Mouse (Mus musculus): ENCODE measurements around the gene Sntb2. TPM values are rescaled to one million over a fixed set of nuclear protein-coding genes. Genes with fewer than 3 reads are reported as not detected.

Gene Sntb2
- total and polyA plus RNA-seq, 2 experiments from 2014 or later = 6.0 to 7.3 TPM

DNA sequence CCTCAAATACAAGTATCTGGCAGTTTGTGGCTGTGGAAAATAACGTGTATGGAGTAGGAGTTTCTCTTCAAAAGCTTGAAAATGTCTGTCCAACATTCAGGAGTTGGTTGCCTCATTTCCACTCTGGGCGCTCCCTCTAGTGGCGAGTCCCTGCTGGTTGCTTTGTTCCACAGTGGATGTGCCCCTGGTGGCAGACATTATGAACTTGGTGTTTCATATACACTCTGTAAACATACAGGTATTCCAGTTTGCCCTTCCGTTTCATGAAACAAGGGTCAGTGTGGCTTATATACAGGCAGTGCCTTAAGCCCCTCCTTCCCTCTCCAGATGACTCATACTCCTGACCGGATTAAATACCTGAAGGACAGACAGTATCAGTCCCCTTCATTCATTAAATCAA, 67.0 kb downstream of the Sntb2 start:
- Histone ChIP-seq H3K36me3 (ENCODE audit: insufficient read depth, low read length) (no peaks in the 10 kb centered on the region), H3K27ac (no peak overlapping the region), H3K9ac (replicated peaks; ENCODE audit: low read length) (no peak overlapping the region), H3K27me3 (ENCODE audit: insufficient read depth, low read length) (no peaks in the 10 kb centered on the region), H3K9me3 (ENCODE audit: low read length) (no peaks in the 10 kb centered on the region), H3K4me1 (ENCODE audit: insufficient read depth, low read length) (no peaks in the 10 kb centered on the region), H3K4me3 (ENCODE audit: low read length) (no peak overlapping the region), H3K4me2 (ENCODE audit: low read depth, low read length) (no peak overlapping the region)
- peak; percentile 100 for TF ChIP-seq CTCF (IDR thresholded peaks at IDR 0.05; ENCODE audit: low read depth)
- DNase-seq (ENCODE audit: low spot score) (peak; percentile 93), ATAC-seq (peak; percentile 87)
- WGBS = 34% methylated on average over 5 of the region's 5 CpGs

DNA sequence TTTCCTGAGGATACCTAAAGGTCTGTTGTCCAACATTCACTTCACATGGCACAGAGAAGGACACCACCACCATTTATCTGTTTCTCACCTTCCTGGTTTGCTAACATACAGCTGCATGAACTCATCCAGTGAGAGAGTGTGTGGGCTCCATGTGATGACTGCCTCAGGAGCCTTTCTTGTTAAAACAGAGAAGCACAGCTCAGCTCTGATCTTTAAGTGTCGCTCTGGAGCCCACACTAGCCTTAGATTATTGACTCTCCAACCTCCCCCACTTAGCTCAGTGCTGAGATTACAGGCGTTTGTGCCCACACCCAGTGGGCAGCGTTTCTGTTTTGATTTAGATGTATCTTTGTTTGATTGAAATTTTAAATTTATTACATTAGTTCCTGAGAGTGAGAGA, 72.2 kb downstream of the Sntb2 start:
- Histone ChIP-seq H3K27ac (no peak overlapping the region), H3K4me2 (ENCODE audit: low read depth, low read length) (no peak overlapping the region), H3K4me3 (ENCODE audit: low read length) (no peak overlapping the region), H3K4me1 (ENCODE audit: insufficient read depth, low read length) (no peaks in the 10 kb centered on the region), H3K27me3 (ENCODE audit: insufficient read depth, low read length) (no peaks in the 10 kb centered on the region), H3K36me3 (ENCODE audit: insufficient read depth, low read length) (no peaks in the 10 kb centered on the region), H3K9ac (replicated peaks; ENCODE audit: low read length) (no peak overlapping the region), H3K9me3 (ENCODE audit: low read length) (no peaks in the 10 kb centered on the region)
- no peak for ATAC-seq
- 90% methylated on average over 3 of the region's 3 CpGs for WGBS
- DNase-seq (ENCODE audit: low spot score) = no peak
- TF ChIP-seq CTCF (IDR thresholded peaks at IDR 0.05; ENCODE audit: low read depth) = no peak

DNA sequence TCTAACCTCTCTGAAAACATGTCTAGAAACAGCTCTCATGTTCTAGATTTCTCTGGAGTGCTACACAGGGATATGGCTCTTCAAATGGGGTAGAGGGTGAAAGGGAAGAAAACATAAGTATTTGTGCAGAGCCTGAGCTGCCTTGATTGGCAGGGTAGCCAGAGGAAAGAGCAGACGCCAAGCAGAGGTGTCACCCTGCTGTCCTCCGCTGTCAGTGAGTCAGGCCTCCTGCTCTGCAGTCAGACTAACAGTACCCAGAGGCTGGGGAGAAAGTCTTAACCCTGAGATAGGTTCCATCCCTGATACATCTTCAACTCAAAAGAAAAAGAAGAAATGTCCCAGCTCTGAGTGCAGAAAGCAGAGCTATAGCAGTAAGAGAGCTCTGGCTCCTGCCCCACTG, 77.1 kb downstream of the Sntb2 start:
- 73% methylated on average over 2 of the region's 2 CpGs for WGBS
- H3K9me3 ChIP-seq (ENCODE audit: low read length) = no peaks in the 10 kb centered on the region
- no peak for ATAC-seq

DNA sequence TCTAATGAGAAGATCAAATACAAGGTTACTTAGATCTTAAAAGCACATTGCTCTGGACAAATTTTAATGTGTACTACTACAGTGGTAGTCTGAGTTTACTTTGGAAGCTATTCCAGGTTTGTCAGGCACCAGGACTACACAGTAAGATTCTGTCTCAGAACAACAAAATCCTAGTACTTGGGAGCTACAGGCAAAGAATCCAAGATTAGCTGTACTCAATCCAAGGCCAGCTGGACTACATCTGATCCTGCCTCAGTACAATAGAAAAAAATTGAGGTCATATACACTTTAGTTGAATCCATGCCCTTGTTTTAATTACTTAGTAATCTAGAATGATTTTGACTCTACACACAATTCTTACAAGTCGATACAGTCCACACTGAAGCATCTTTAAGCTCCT, 79.4 kb downstream of the Sntb2 start:
- no peaks in the 10 kb centered on the region for H3K4me1 ChIP-seq (ENCODE audit: insufficient read depth, low read length)
- H3K9ac ChIP-seq (replicated peaks; ENCODE audit: low read length) = no peak overlapping the region
- ATAC-seq = no peak
- no peaks in the 10 kb centered on the region for H3K36me3 ChIP-seq (ENCODE audit: insufficient read depth, low read length)
- no peak overlapping the region for H3K4me2 ChIP-seq (ENCODE audit: low read depth, low read length)
- DNase-seq (ENCODE audit: low spot score) = no peak
- TF ChIP-seq CTCF (IDR thresholded peaks at IDR 0.05; ENCODE audit: low read depth) = no peak
- no peak overlapping the region for H3K4me3 ChIP-seq (ENCODE audit: low read length)
- no peaks in the 10 kb centered on the region for H3K9me3 ChIP-seq (ENCODE audit: low read length)
- H3K27me3 ChIP-seq (ENCODE audit: insufficient read depth, low read length) = no peaks in the 10 kb centered on the region
- no peak overlapping the region for H3K27ac ChIP-seq
- 82% methylated on average over 1 of the region's 1 CpGs for WGBS

More for the DNA sequence above, 77.1 kb downstream of the Sntb2 start:
- Histone ChIP-seq H3K36me3 (ENCODE audit: insufficient read depth, low read length) (no peaks in the 10 kb centered on the region), H3K4me2 (ENCODE audit: low read depth, low read length) (no peak overlapping the region), H3K4me1 (ENCODE audit: insufficient read depth, low read length) (no peaks in the 10 kb centered on the region), H3K27ac (no peak overlapping the region), H3K27me3 (ENCODE audit: insufficient read depth, low read length) (no peaks in the 10 kb centered on the region), H3K9ac (replicated peaks; ENCODE audit: low read length) (no peak overlapping the region), H3K4me3 (ENCODE audit: low read length) (no peak overlapping the region)
- no peak for DNase-seq (ENCODE audit: low spot score)
- no peak for TF ChIP-seq CTCF (IDR thresholded peaks at IDR 0.05; ENCODE audit: low read depth)

DNA sequence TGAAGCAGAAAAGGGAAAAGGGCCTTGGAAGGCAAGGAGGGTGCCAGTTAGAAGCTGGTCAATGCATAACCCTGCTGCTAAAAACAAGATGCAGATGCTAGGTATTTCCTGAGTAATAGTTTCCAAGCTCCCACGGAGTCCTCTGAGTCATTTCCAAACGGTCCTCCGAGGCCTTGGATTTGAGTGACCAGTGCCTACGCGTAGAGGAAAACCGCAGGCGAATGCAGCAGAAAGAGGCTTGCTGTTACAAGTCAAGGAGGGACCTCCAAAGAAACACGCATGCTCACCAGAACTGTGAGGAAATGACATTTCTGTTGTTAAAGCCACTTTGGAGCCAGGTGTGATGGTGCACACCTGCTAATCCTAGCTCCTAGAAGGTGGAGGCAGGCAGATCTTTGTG, 87.9 kb downstream of the Sntb2 start:
- Histone ChIP-seq H3K9ac (replicated peaks; ENCODE audit: low read length) (no peak overlapping the region), H3K27ac (no peak overlapping the region), H3K27me3 (ENCODE audit: insufficient read depth, low read length) (no peaks in the 10 kb centered on the region), H3K4me3 (ENCODE audit: low read length) (no peak overlapping the region), H3K36me3 (ENCODE audit: insufficient read depth, low read length) (no peaks in the 10 kb centered on the region), H3K4me1 (ENCODE audit: insufficient read depth, low read length) (no peaks in the 10 kb centered on the region), H3K4me2 (ENCODE audit: low read depth, low read length) (no peak overlapping the region), H3K9me3 (ENCODE audit: low read length) (no peaks in the 10 kb centered on the region)
- WGBS = 94% methylated on average over 8 of the region's 8 CpGs
- no peak for TF ChIP-seq CTCF (IDR thresholded peaks at IDR 0.05; ENCODE audit: low read depth)
- ATAC-seq = no peak
- no peak for DNase-seq (ENCODE audit: low spot score)

DNA sequence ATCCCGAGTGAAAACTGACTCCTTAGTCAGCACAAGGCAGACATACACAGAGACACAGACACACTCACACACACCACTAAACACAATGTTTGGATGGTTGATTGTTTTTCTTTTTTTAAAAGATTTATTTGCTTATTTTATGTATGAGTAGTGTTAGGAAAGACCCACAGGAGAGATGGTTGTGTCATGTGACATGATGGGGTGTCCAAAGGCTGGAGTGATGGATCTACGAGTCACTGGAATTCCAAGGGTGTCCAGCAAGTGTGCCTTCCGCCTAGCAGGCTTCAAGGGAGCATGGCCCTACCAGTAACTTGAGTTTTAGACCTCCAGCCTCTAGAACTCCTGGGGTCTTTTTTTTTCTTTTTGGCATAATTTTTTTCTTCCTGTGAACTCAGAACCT, 93.8 kb downstream of the Sntb2 start:
- no peak for ATAC-seq
- H3K4me3 ChIP-seq (ENCODE audit: low read length) = no peak overlapping the region
- peaks cover 11% of the 10 kb centered on the region; the same call in 1 of the 2 replicates for H3K4me1 ChIP-seq (ENCODE audit: insufficient read depth, low read length)
- no peak for DNase-seq (ENCODE audit: low spot score)
- no peak overlapping the region for H3K9ac ChIP-seq (replicated peaks; ENCODE audit: low read length)
- no peaks in the 10 kb centered on the region for H3K36me3 ChIP-seq (ENCODE audit: insufficient read depth, low read length)
- no peak overlapping the region for H3K27ac ChIP-seq
- no peak overlapping the region for H3K4me2 ChIP-seq (ENCODE audit: low read depth, low read length)
- no peaks in the 10 kb centered on the region for H3K27me3 ChIP-seq (ENCODE audit: insufficient read depth, low read length)
- no peak for TF ChIP-seq CTCF (IDR thresholded peaks at IDR 0.05; ENCODE audit: low read depth)
- WGBS = 82% methylated on average over 3 of the region's 3 CpGs
- H3K9me3 ChIP-seq (ENCODE audit: low read length) = no peaks in the 10 kb centered on the region

DNA sequence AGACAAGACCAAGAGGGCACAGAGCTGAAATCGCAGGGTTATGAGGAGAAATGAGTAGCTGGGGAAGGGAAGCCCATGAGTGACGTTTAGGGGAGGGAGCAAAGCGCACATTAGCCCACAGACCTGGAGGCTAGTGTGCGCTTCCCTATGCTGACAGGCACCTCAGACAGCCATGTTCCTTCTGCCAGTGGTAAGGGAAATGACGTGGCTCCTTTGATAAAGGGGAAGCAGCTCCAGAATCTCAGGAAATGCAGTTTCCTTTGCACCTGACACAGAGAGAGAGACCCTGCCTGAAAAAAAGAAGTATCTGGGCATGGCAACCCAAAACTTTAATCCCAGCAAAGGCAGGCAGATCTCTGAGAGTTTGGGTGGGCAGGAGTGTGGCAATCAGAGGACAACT, 94.5 kb downstream of the Sntb2 start:
- H3K4me3 ChIP-seq (ENCODE audit: low read length) = no peak overlapping the region
- no peak overlapping the region for H3K4me2 ChIP-seq (ENCODE audit: low read depth, low read length)
- no peaks in the 10 kb centered on the region for H3K36me3 ChIP-seq (ENCODE audit: insufficient read depth, low read length)
- H3K27ac ChIP-seq = no peak overlapping the region
- no peak for ATAC-seq
- H3K9me3 ChIP-seq (ENCODE audit: low read length) = no peaks in the 10 kb centered on the region
- 69% methylated on average over 5 of the region's 5 CpGs for WGBS
- no peak for TF ChIP-seq CTCF (IDR thresholded peaks at IDR 0.05; ENCODE audit: low read depth)
- peaks cover 11% of the 10 kb centered on the region; the same call in 1 of the 2 replicates for H3K4me1 ChIP-seq (ENCODE audit: insufficient read depth, low read length)
- H3K9ac ChIP-seq (replicated peaks; ENCODE audit: low read length) = no peak overlapping the region
- no peaks in the 10 kb centered on the region for H3K27me3 ChIP-seq (ENCODE audit: insufficient read depth, low read length)
- DNase-seq (ENCODE audit: low spot score) = no peak

Measured in hindbrain, postnatal 0 days (tissue).